Mouse (Mus musculus): ENCODE results near the gene Ckmt1. TPM values are rescaled to one million over a fixed set of nuclear protein-coding genes. Genes with fewer than 3 reads are reported as not detected.

The Ckmt1 gene
- polyA plus RNA-seq, 1 experiment from 2014 or later = 7.9 TPM

- Histone ChIP-seq H3K4me1 (ENCODE audit: control insufficient read depth, insufficient read depth, low read length) (0 out of 2 replicates have a peak, but pooled peaks cover 3% of the 10 kb centered on the region), H3K4me3 (ENCODE audit: low read length) (peak within 1 kb of the TSS; percentile 61), H3K9me3 (ENCODE audit: control insufficient read depth, low read length) (no peaks in the 10 kb centered on the region), H3K27ac (ENCODE audit: low read depth, low read length) (peak within 1 kb of the TSS; percentile 6; the same call in 1 of the 2 replicates), H3K4me2 (replicated peaks; ENCODE audit: low read depth, low read length) (peak within 1 kb of the TSS; percentile 73), H3K9ac (ENCODE audit: low read depth, low read length) (peak within 1 kb of the TSS; percentile 62), H3K27me3 (ENCODE audit: control insufficient read depth, insufficient read depth, low read length) (no peaks in the 10 kb centered on the region; the same call in 1 of the 2 replicates), H3K36me3 (ENCODE audit: control insufficient read depth, insufficient read depth, low read length) (no peaks in the 10 kb centered on the region)
- WGBS = under 1% methylated on average over 58 of the region's 58 CpGs
- peak; percentile 96 for ATAC-seq (ENCODE audit: low FRiP score, low TSS enrichment)
Observed at GRCm38 (mm10) chr2:121354820-121355592, 2.5 kb upstream of the Ckmt1 start, which contains the start of gene Ppip5k1. Gene Ppip5k1 (minus strand): TSS chr2:121355396.

DNA sequence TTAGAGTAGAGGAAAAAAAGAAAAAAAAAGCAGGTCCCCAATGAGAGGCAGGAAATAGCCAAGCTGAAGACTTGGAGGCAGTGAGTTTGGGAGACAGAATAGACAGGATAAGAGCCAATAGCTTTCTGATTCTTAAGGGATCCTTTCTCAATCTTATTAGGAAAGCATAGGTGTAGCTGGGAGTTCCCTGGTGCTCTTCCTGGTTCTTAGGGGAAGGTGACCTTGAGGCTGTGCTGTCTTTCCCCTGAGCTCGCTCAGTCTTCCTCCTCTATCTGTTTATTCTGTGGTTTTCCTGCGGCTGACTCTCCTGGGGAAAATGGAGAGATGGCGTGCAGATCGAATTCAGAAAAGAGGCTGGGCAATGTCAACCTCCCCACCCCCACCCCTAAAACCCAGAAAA is 447 bp downstream of the Ckmt1 start:
- Histone ChIP-seq H3K36me3 (ENCODE audit: control insufficient read depth, insufficient read depth, low read length) (no peaks in the 10 kb centered on the region), H3K4me1 (ENCODE audit: control insufficient read depth, insufficient read depth, low read length) (0 out of 2 replicates have a peak, but pooled peaks cover 3% of the 10 kb centered on the region), H3K9ac (ENCODE audit: low read depth, low read length) (no peak overlapping the region), H3K27ac (ENCODE audit: low read depth, low read length) (no peak overlapping the region), H3K9me3 (ENCODE audit: control insufficient read depth, low read length) (no peaks in the 10 kb centered on the region), H3K4me2 (replicated peaks; ENCODE audit: low read depth, low read length) (peak overlapping the region; percentile 40), H3K27me3 (ENCODE audit: control insufficient read depth, insufficient read depth, low read length) (no peaks in the 10 kb centered on the region; the same call in none of the 2 replicates), H3K4me3 (ENCODE audit: low read length) (no peak overlapping the region; the same call in 1 of the 2 replicates)
- ATAC-seq (ENCODE audit: low FRiP score, low TSS enrichment) = no peak
- 1% methylated on average over 4 of the region's 4 CpGs for WGBS

DNA sequence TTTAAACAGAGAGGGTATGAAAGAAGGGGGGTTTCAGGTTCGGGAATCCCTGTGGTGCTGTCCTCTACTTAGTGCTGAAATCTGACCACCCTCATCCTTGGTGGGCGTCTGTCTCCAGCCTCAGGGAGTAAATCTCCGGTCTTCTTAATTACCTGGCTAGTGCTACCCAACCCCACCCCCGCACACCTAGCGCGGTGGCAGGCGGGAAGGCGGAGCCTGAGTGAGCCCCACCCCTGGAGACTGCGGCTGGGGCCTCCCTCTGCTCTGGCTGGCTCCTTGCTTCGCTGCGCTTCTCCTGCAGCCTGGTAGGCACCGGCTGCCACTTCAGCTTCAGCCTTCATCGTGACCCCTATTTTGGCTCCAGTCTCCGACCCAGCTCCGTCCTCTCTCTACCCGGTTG is 867 bp downstream of the Ckmt1 start:
- Histone ChIP-seq H3K9me3 (ENCODE audit: control insufficient read depth, low read length) (no peaks in the 10 kb centered on the region), H3K4me1 (ENCODE audit: control insufficient read depth, insufficient read depth, low read length) (0 out of 2 replicates have a peak, but pooled peaks cover 3% of the 10 kb centered on the region), H3K27me3 (ENCODE audit: control insufficient read depth, insufficient read depth, low read length) (no peaks in the 10 kb centered on the region; the same call in none of the 2 replicates), H3K9ac (ENCODE audit: low read depth, low read length) (no peak overlapping the region), H3K36me3 (ENCODE audit: control insufficient read depth, insufficient read depth, low read length) (no peaks in the 10 kb centered on the region), H3K4me2 (replicated peaks; ENCODE audit: low read depth, low read length) (peak overlapping the region; percentile 40), H3K4me3 (ENCODE audit: low read length) (peak overlapping the region; percentile 23), H3K27ac (ENCODE audit: low read depth, low read length) (no peak overlapping the region)
- ATAC-seq (ENCODE audit: low FRiP score, low TSS enrichment) = peak; percentile 80
- under 1% methylated on average over 16 of the region's 16 CpGs for WGBS

DNA sequence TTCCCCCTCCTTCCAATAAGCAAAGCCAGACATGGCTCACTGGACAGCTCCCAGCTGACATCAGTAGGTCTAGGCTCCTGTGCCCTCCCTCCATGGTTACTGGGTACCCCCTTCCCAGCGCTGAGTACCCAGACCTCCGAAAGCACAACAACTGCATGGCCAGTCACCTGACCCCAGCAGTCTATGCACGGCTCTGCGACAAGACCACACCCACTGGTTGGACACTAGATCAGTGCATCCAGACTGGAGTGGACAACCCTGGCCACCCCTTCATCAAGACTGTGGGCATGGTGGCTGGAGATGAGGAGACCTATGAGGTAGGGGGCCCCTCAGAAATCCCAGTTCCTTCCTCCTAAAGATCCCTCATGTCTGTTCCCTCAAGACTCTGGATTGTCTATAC is 1.9 kb downstream of the Ckmt1 start:
- Histone ChIP-seq H3K36me3 (ENCODE audit: control insufficient read depth, insufficient read depth, low read length) (no peaks in the 10 kb centered on the region), H3K27ac (ENCODE audit: low read depth, low read length) (no peak overlapping the region), H3K4me3 (ENCODE audit: low read length) (no peak overlapping the region), H3K4me1 (ENCODE audit: control insufficient read depth, insufficient read depth, low read length) (no peaks in the 10 kb centered on the region), H3K27me3 (ENCODE audit: control insufficient read depth, insufficient read depth, low read length) (no peaks in the 10 kb centered on the region; the same call in none of the 2 replicates), H3K9ac (ENCODE audit: low read depth, low read length) (no peak overlapping the region), H3K4me2 (replicated peaks; ENCODE audit: low read depth, low read length) (no peak overlapping the region), H3K9me3 (ENCODE audit: control insufficient read depth, low read length) (no peaks in the 10 kb centered on the region)
- no peak for ATAC-seq (ENCODE audit: low FRiP score, low TSS enrichment)
- WGBS = 44% methylated on average over 4 of the region's 4 CpGs

GRCm38 (mm10) chr2:121363656-121364055 is 6.1 kb downstream of the Ckmt1 start:
- ATAC-seq (ENCODE audit: low FRiP score, low TSS enrichment) = no peak
- H3K27ac ChIP-seq (ENCODE audit: low read depth, low read length) = no peak overlapping the region
- no peak overlapping the region for H3K4me2 ChIP-seq (replicated peaks; ENCODE audit: low read depth, low read length)
- no peak overlapping the region for H3K9ac ChIP-seq (ENCODE audit: low read depth, low read length)
- WGBS = 73% methylated on average over 3 of the region's 3 CpGs
- H3K4me1 ChIP-seq (ENCODE audit: control insufficient read depth, insufficient read depth, low read length) = no peaks in the 10 kb centered on the region
- no peaks in the 10 kb centered on the region for H3K9me3 ChIP-seq (ENCODE audit: control insufficient read depth, low read length)
- H3K4me3 ChIP-seq (ENCODE audit: low read length) = no peak overlapping the region
- H3K36me3 ChIP-seq (ENCODE audit: control insufficient read depth, insufficient read depth, low read length) = no peaks in the 10 kb centered on the region
- H3K27me3 ChIP-seq (ENCODE audit: control insufficient read depth, insufficient read depth, low read length) = no peaks in the 10 kb centered on the region; the same call in none of the 2 replicates

GRCm38 (mm10) chr2:121368831-121369230 is 11.3 kb downstream of the Ckmt1 start:
- Histone ChIP-seq H3K9ac (ENCODE audit: low read depth, low read length) (no peak overlapping the region), H3K4me2 (replicated peaks; ENCODE audit: low read depth, low read length) (no peak overlapping the region), H3K27ac (ENCODE audit: low read depth, low read length) (no peak overlapping the region), H3K36me3 (ENCODE audit: control insufficient read depth, insufficient read depth, low read length) (no peaks in the 10 kb centered on the region), H3K9me3 (ENCODE audit: control insufficient read depth, low read length) (no peaks in the 10 kb centered on the region), H3K27me3 (ENCODE audit: control insufficient read depth, insufficient read depth, low read length) (no peaks in the 10 kb centered on the region), H3K4me3 (ENCODE audit: low read length) (no peak overlapping the region), H3K4me1 (ENCODE audit: control insufficient read depth, insufficient read depth, low read length) (no peaks in the 10 kb centered on the region)
- ATAC-seq (ENCODE audit: low FRiP score, low TSS enrichment) = no peak
- 90% methylated on average over 2 of the region's 2 CpGs for WGBS

DNA sequence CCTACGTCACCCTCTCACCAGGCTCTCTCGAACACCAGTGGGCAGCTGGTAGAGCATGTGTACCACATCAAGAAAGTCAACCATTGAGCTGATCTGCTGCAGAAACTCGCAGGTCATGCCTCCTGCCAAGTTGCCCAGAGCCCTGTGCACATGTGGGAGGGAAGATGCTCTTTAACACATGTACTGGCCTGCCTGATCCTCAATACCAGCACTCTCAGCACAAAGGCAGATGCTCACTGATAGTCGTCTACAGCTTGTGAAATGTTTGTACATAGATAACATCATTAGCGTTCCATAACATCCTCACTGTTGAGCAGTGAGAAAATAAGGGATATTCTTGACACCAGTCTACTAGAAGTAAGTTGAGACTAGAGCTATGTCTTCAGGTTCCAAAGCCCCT is 13.4 kb downstream of the Ckmt1 start:
- no peak overlapping the region for H3K4me2 ChIP-seq (replicated peaks; ENCODE audit: low read depth, low read length)
- H3K4me3 ChIP-seq (ENCODE audit: low read length) = no peak overlapping the region
- H3K4me1 ChIP-seq (ENCODE audit: control insufficient read depth, insufficient read depth, low read length) = no peaks in the 10 kb centered on the region
- WGBS = 82% methylated on average over 5 of the region's 5 CpGs
- no peaks in the 10 kb centered on the region for H3K27me3 ChIP-seq (ENCODE audit: control insufficient read depth, insufficient read depth, low read length)
- no peaks in the 10 kb centered on the region for H3K9me3 ChIP-seq (ENCODE audit: control insufficient read depth, low read length)
- no peaks in the 10 kb centered on the region for H3K36me3 ChIP-seq (ENCODE audit: control insufficient read depth, insufficient read depth, low read length)
- H3K27ac ChIP-seq (ENCODE audit: low read depth, low read length) = no peak overlapping the region
- no peak overlapping the region for H3K9ac ChIP-seq (ENCODE audit: low read depth, low read length)
- no peak for ATAC-seq (ENCODE audit: low FRiP score, low TSS enrichment)

DNA sequence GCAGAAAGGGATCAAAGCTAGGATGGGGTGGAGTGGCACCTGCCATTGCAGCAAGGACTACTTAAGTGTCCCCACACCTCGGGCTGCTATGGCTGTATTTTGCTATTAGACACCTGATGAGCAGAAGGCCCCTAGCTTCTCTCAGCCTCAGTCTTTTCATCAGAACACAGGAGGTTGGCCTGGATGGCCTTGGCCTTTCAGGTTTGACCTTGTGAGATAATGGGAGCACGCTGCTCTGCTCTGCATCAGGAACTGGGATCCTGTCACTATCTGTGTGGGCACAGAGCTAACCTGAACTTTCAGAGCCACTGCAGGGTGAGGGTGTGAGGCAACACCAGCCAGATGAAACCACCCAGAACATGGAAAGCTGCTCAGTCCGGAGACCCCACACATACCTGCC is 14.8 kb downstream of the Ckmt1 start:
- Histone ChIP-seq H3K4me2 (replicated peaks; ENCODE audit: low read depth, low read length) (no peak overlapping the region), H3K9me3 (ENCODE audit: control insufficient read depth, low read length) (no peaks in the 10 kb centered on the region), H3K9ac (ENCODE audit: low read depth, low read length) (no peak overlapping the region), H3K36me3 (ENCODE audit: control insufficient read depth, insufficient read depth, low read length) (no peaks in the 10 kb centered on the region), H3K4me1 (ENCODE audit: control insufficient read depth, insufficient read depth, low read length) (no peaks in the 10 kb centered on the region), H3K27me3 (ENCODE audit: control insufficient read depth, insufficient read depth, low read length) (no peaks in the 10 kb centered on the region), H3K27ac (ENCODE audit: low read depth, low read length) (no peak overlapping the region), H3K4me3 (ENCODE audit: low read length) (no peak overlapping the region)
- 79% methylated on average over 3 of the region's 3 CpGs for WGBS
- no peak for ATAC-seq (ENCODE audit: low FRiP score, low TSS enrichment)

- Histone ChIP-seq H3K4me3 (ENCODE audit: low read length) (no peak overlapping the region), H3K9me3 (ENCODE audit: control insufficient read depth, low read length) (no peaks in the 10 kb centered on the region), H3K27ac (ENCODE audit: low read depth, low read length) (no peak overlapping the region), H3K4me2 (replicated peaks; ENCODE audit: low read depth, low read length) (no peak overlapping the region), H3K27me3 (ENCODE audit: control insufficient read depth, insufficient read depth, low read length) (no peaks in the 10 kb centered on the region), H3K4me1 (ENCODE audit: control insufficient read depth, insufficient read depth, low read length) (no peaks in the 10 kb centered on the region), H3K9ac (ENCODE audit: low read depth, low read length) (no peak overlapping the region), H3K36me3 (ENCODE audit: control insufficient read depth, insufficient read depth, low read length) (no peaks in the 10 kb centered on the region)
- WGBS = 64% methylated on average over 2 of the region's 2 CpGs
- no peak for ATAC-seq (ENCODE audit: low FRiP score, low TSS enrichment)
Observed at GRCm38 (mm10) chr2:121374766-121375165, 17.3 kb downstream of the Ckmt1 start.
